Mouse (Mus musculus): ENCODE data around the gene Hnrnpul2. TPM values are rescaled to one million over a fixed set of nuclear protein-coding genes. Genes with fewer than 3 reads are reported as not detected.
"Not testable (repeated sequence)": the region's sequence is repeated elsewhere in the genome, so short reads cannot be mapped to it uniquely, and the experiment has no call there.

Gene Hnrnpul2
- polyA plus RNA-seq, 1 experiment: 20.9 TPM

DNA sequence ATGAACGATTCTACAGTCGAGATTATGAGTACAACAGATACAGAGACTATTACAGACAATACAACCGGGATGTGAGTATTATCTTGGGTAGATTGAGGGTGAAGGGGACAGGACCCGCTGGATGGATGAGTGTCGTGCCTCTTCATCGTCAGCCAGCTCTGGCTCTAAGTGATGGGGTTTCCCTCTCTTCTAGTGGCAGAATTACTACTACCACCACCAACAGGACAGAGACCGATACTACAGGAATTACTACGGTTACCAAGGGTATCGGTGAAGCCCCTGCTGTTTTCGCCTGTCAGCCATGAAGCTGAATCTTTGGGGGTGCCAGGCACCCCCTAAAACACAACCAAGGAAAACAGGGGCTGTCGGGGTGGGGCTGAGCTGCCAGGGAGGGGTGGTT, 11.5 kb downstream of the Hnrnpul2 start:
- Histone ChIP-seq H3K4me1 (ENCODE audit: control insufficient read depth, insufficient read depth, insufficient read length, low read length) (no peaks in the 10 kb centered on the region), H3K27ac (ENCODE audit: insufficient read depth, low read depth, low read length) (no peak overlapping the region), H3K36me3 (ENCODE audit: control insufficient read depth, insufficient read depth, low read length) (peaks cover 73% of the 10 kb centered on the region), H3K27me3 (ENCODE audit: control insufficient read depth, insufficient read depth, low read length) (no peaks in the 10 kb centered on the region), H3K4me3 (ENCODE audit: low read depth, low read length) (no peak overlapping the region)
- TF ChIP-seq POLR2A (IDR thresholded peaks at IDR 0.05; ENCODE audit: low read depth, low read length) (no peak), CTCF (IDR thresholded peaks at IDR 0.05; ENCODE audit: extremely low read depth, insufficient read length, insufficient replicate concordance, low read depth, low read length) (no peak)
- WGBS: 86% methylated on average over 11 of the region's 11 CpGs

GRCm38 (mm10) chr19:8832971-8833370, 13.2 kb downstream of the Hnrnpul2 start:
- Histone ChIP-seq H3K4me3 (ENCODE audit: low read depth, low read length) (no peak overlapping the region), H3K27ac (ENCODE audit: insufficient read depth, low read depth, low read length) (no peak overlapping the region), H3K36me3 (ENCODE audit: control insufficient read depth, insufficient read depth, low read length) (peaks cover 60% of the 10 kb centered on the region), H3K4me1 (ENCODE audit: control insufficient read depth, insufficient read depth, insufficient read length, low read length) (peaks cover 3% of the 10 kb centered on the region; the same call in 1 of the 2 replicates), H3K27me3 (ENCODE audit: control insufficient read depth, insufficient read depth, low read length) (no peaks in the 10 kb centered on the region)
- TF ChIP-seq CTCF (IDR thresholded peaks at IDR 0.05; ENCODE audit: extremely low read depth, insufficient read length, insufficient replicate concordance, low read depth, low read length): no peak
- no peak for TF ChIP-seq POLR2A (IDR thresholded peaks at IDR 0.05; ENCODE audit: low read depth, low read length)
- 87% methylated on average over 4 of the region's 4 CpGs for WGBS

GRCm38 (mm10) chr19:8836327-8836726, 16.5 kb downstream of the Hnrnpul2 start:
- not testable (repeated sequence) for H3K27ac ChIP-seq (ENCODE audit: insufficient read depth, low read depth, low read length)
- 94% methylated on average over 10 of the region's 10 CpGs for WGBS

GRCm38 (mm10) chr19:8837251-8837791, 17.5 kb downstream of the Hnrnpul2 start, which contains the start of gene Bscl2:
Gene Bscl2, plus strand, starts transcription at chr19:8837467.
- Histone ChIP-seq H3K27ac (ENCODE audit: insufficient read depth, low read depth, low read length) (peak within 1 kb of the TSS; percentile 65), H3K4me3 (ENCODE audit: low read depth, low read length) (peak within 1 kb of the TSS; percentile 95), H3K27me3 (ENCODE audit: control insufficient read depth, insufficient read depth, low read length) (no peaks in the 10 kb centered on the region), H3K36me3 (ENCODE audit: control insufficient read depth, insufficient read depth, low read length) (peaks cover 17% of the 10 kb centered on the region), H3K4me1 (ENCODE audit: control insufficient read depth, insufficient read depth, insufficient read length, low read length) (peaks cover 14% of the 10 kb centered on the region)
- WGBS: under 1% methylated on average over 38 of the region's 38 CpGs
- TF ChIP-seq CTCF (IDR thresholded peaks at IDR 0.05; ENCODE audit: extremely low read depth, insufficient read length, insufficient replicate concordance, low read depth, low read length) (peak; percentile 67; the same call in 1 of the 2 replicates), POLR2A (IDR thresholded peaks at IDR 0.05; ENCODE audit: low read depth, low read length) (peak; percentile 19)

More at GRCm38 (mm10) chr19:8836327-8836726, 16.5 kb downstream of the Hnrnpul2 start:
- Histone ChIP-seq H3K4me1 (ENCODE audit: control insufficient read depth, insufficient read depth, insufficient read length, low read length) (peaks cover 14% of the 10 kb centered on the region), H3K36me3 (ENCODE audit: control insufficient read depth, insufficient read depth, low read length) (peaks cover 27% of the 10 kb centered on the region)
- H3K4me3 ChIP-seq (ENCODE audit: low read depth, low read length); H3K27me3 ChIP-seq (ENCODE audit: control insufficient read depth, insufficient read depth, low read length): not testable (repeated sequence)

DNA sequence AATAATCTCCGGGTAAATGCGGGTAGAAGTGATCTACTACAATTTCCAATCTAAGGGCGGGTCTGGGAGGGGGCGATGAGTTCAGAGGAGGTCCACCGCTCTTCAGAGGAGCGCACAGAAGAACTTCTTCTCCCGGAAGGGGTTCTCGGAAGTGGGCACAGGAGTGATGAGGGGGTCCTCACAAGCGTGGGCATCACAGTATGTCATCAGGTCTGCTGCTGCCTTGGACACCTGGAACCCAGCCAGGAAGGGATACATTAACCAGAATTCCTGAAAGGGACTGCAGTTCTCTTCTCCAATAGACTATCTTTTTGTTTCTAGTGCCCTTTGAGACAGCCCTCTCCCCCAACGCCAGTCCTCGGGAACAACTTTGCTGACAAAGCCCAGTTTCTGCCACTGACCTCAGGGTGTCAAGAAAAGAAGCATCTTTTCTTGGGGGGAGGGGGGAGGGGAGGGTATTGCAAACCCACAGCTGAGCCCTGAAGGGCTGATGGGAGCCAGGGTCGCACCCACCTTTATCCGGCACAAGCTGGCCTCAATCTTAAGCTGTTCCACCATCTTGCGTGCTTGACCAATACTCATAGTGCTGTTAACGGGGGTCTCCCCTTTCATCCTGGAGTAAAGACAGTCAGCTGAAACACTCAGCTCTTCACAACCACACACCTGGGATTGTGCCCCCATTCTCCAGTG, 18.4 kb downstream of the Hnrnpul2 start:
- H3K27ac ChIP-seq (ENCODE audit: insufficient read depth, low read depth, low read length): no peak overlapping the region
- peaks cover 10% of the 10 kb centered on the region for H3K36me3 ChIP-seq (ENCODE audit: control insufficient read depth, insufficient read depth, low read length)
- 24% methylated on average over 15 of the region's 15 CpGs for whole genome bisulfite sequencing
- no peaks in the 10 kb centered on the region for H3K27me3 ChIP-seq (ENCODE audit: control insufficient read depth, insufficient read depth, low read length)
- TF ChIP-seq CTCF (IDR thresholded peaks at IDR 0.05; ENCODE audit: extremely low read depth, insufficient read length, insufficient replicate concordance, low read depth, low read length) (no peak), POLR2A (IDR thresholded peaks at IDR 0.05; ENCODE audit: low read depth, low read length) (no peak)
- H3K4me1 ChIP-seq (ENCODE audit: control insufficient read depth, insufficient read depth, insufficient read length, low read length): peaks cover 14% of the 10 kb centered on the region
- peak overlapping the region; percentile 95 for H3K4me3 ChIP-seq (ENCODE audit: low read depth, low read length)

DNA sequence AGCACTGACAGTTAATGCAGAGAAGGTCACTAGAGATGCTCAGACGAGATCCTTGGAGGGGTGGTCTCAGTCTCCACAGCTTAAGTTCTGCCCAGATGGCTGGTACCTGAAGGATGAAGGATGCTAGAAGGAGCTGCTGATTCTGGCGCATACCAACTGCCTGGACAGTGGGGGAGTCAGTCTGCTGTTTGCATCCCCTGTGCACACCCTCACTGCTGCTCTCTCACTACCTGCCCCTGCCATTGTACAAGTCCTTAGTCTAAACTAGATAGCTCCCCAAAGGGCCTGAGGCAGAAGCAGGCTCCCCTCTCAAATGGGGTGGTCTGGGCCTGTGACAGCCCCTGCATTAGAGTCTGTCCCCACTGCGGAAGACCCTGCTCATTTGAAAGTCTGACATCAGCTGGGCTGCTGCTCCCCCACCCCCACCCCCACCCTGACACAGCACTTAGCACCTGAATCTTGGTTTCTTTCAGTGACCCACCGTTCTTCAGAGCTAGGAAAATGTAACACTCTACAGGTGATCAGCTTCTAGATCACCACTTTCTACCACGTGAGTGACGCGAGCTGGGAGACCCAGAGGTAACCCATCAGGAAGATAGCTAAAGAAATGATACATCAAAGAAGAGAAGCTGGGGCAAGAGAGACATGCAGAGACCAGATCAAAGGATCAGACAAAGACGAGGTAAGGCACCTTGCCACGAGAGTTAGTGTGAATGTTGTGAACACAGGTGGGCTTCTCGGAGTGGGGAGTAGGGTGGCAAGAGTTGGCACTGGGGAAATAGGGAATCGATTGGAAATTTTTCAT, 19.5 kb downstream of the Hnrnpul2 start, which contains the start of gene Gng3:
Gene Gng3, minus strand, starts transcription at position 92 of the 805 bp plus-strand sequence.
- no peaks in the 10 kb centered on the region for H3K27me3 ChIP-seq (ENCODE audit: control insufficient read depth, insufficient read depth, low read length)
- H3K4me3 ChIP-seq (ENCODE audit: low read depth, low read length): peak within 1 kb of the TSS; percentile 95
- H3K4me1 ChIP-seq (ENCODE audit: control insufficient read depth, insufficient read depth, insufficient read length, low read length): peaks cover 14% of the 10 kb centered on the region
- WGBS: 89% methylated on average over 11 of the region's 11 CpGs
- peaks cover 6% of the 10 kb centered on the region for H3K36me3 ChIP-seq (ENCODE audit: control insufficient read depth, insufficient read depth, low read length)
- TF ChIP-seq POLR2A (IDR thresholded peaks at IDR 0.05; ENCODE audit: low read depth, low read length) (no peak), CTCF (IDR thresholded peaks at IDR 0.05; ENCODE audit: extremely low read depth, insufficient read length, insufficient replicate concordance, low read depth, low read length) (no peak)
- H3K27ac ChIP-seq (ENCODE audit: insufficient read depth, low read depth, low read length): no peak within 1 kb of the TSS

Data from small intestine, adult 2 months (tissue).